Mouse (Mus musculus): ENCODE measurements at regions not wholly inside any gene's neighbourhood (a gene's known extent, or its start where the extent isn't known, plus 50 kb on each side); places are given as distances from the start of the nearest gene placed in this dataset.

GRCm38 (mm10) chr17:4935268-4935667, 58.9 kb upstream of the Arid1b start:
- no peak for TF ChIP-seq GATA1 (IDR thresholded peaks at IDR 0.05; ENCODE audit: borderline replicate concordance, low read length)
- no peak for TF ChIP-seq FLI1 (IDR thresholded peaks at IDR 0.05; ENCODE audit: low read length)
